Mouse (Mus musculus): ENCODE data around the gene D8Ertd738e.

D8Ertd738e gene

DNA sequence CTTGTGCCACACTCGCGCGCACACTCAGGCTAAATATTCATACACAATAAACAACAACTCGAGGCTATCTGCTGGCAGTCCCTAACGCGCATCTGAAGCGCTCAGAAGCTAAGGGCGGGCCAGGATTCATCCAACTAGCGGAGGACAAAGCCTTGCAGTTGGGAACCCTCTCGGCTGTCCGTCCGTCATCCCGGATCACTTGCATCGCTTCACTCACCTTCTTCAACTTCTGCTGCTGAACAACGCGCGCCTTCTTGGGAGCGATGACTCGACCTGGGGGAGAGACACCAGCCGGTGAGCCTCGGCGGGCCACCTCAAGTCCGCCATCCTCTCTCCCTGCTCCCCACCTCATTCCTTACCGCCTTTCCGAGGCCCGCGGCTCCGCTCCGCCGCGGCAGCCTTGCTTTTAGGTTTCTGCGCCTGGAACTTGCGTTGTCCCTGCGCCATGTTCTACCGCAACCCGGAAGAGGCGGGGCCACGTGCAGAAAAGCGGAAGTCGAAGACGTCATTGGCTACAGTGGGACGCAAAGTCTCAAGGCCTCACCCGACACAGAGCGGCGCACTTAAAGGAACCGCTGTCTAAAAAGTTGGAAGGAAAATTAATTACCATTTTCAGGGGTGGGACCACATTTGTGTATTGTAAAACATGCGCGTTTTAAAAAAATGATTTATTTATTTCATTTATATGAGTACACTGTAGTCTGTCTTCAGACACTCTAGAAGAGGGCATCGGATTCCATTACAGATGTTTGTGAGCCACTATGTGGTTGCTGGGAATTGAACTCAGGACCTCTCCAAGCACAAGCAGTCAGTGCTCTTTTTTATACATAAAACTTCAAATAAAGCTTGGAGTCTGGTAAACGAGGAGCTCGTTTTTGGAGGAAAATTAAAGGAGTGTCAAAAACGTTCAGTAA lies at the start of gene D8Ertd738e:
Gene D8Ertd738e, minus strand, starts transcription at position 463 of the 914 bp plus-strand sequence.
- peak; percentile 95 for DNase-seq (ENCODE audit: low read depth, low spot score)

DNA sequence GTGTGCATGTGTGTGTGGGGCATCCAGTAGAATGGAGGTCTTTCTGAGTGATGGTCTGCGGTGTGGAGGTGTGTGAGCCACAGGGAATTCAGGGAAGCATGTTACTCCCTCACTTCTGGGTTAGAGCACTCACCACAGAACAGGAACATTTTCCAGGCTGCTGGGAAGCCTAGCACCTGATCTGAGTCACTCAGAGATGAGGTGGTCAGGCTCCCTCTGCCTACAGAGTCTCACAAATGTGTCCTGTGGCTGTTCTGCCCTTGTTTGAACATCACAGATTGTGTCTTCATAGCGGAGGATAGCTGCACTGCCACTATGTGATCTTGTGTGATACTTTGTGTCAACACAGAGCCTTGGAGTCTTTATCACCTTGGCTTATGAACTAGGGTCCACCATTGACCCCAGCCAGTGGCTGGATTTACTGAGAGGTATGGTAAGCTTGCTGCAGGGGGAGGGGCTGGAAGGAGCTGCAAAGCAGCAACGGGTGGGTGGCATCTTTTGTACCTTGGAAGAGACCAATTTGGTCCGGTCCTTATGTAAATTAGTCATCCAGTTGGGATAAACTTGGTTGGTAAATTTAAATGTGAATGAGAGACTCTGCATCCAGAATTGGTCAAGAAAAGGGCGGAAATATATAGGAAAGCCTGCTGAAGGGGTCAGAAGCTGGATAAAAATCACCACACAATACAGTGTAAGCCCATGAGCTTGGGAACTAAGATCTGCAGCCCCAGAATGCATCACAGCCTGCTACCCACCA lies 47.7 kb upstream of the D8Ertd738e start:
- DNase-seq (ENCODE audit: low read depth, low spot score): peak; percentile 56

DNA sequence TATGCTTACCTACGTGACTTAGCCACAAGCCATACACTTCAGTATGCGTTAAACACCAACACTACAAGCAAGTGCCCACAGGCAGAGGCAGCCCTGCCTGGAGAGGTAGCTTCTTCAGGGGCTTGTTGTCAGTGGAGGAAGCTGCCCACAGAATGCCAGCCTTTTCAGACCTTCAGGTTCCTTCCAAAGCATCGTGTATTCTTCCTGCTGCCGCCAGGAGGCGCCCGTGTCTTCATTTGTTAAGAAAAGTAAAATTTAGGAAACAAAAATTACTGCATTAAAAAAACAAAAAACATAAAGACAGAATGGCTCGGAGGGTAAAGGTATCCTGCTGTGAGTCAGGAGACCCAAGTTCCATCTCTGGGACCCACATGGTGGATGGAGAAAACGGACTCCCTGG lies 42.2 kb upstream of the D8Ertd738e start:
- DNase-seq (ENCODE audit: low read depth, low spot score): peak; percentile 77

DNA sequence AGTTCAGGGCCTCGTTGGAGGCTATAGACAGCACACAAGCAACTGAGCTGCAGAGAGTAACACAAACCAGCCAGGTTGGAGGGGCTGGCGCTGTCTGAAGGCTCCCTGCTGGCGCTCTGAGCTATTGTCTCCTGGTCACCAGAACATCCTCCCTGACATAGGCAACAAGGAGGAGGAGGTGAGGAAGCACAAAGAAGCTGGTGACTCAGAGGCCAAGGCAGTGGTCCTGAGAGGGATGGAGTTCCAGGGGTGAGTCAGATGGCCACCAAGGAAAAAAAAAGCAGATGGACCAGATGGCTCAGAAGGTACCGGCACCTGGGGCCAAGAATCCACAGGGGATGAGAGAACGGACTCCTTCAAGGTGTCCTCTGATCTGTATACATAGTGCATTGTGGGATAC lies 41.6 kb upstream of the D8Ertd738e start:
- DNase-seq (ENCODE audit: low read depth, low spot score): no peak

DNA sequence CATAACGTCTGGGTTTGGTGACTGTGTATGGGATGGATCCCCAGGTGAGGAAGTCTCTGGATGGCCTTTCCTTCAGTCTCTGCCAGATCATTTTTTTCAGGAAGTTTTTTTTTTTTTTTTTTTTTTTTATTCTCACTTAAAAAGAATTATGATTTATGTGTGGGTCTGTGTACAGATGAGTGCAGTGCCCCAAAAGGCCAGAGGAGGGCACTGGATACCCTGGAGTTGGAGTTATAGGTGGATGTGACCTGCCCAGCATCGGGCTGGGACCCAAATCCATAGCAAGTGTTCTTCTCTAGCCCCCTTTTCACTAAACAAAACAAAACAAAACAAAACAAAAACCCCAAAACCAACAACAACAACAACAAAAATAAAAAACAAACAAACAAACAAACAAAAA lies 39.4 kb upstream of the D8Ertd738e start:
- peak; percentile 46 for DNase-seq (ENCODE audit: low read depth, low spot score)

DNA sequence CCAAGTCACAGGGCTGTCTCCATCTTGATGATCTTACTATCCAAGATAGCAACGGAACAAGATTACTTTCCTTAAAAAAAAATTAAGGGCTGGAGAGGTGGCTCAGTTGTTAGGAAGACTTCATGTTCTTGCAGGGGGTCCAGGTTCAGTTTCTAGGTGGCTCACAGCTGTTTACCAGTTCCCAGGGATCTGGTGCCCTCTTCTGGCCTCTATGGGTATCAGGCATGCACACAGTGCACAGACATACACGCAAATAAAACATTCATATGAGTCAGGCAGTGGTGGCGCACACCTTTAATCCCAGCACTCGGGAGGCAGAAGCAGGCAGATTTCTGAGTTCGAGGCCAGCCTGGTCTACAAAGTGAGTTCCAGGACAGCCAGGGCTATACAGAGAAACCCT lies 36.1 kb upstream of the D8Ertd738e start:
- DNase-seq (ENCODE audit: low read depth, low spot score): peak; percentile 89

DNA sequence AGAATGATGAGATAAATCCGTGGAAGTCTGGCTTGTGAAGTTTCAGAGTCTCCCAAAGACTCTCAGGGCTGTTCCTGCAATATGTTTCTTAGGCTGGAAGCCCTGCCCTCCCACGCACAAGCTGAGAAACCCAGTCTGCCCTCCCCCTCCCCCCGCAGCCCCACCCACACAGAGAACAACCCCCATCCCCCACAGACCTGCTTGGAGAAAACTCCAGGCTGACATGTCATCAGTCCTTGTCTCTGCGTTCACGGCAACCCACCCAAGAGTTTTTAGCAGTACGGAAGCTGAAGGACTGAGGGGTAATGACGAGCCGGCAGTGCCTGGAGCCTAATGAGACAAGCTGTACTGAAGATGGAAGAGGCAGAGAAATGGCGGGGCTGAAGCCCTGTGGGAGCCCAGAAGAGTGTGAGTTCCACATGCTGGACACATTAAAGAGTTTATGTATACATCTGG lies 35.1 kb upstream of the D8Ertd738e start:
- peak; percentile 73 for DNase-seq (ENCODE audit: low read depth, low spot score)

DNA sequence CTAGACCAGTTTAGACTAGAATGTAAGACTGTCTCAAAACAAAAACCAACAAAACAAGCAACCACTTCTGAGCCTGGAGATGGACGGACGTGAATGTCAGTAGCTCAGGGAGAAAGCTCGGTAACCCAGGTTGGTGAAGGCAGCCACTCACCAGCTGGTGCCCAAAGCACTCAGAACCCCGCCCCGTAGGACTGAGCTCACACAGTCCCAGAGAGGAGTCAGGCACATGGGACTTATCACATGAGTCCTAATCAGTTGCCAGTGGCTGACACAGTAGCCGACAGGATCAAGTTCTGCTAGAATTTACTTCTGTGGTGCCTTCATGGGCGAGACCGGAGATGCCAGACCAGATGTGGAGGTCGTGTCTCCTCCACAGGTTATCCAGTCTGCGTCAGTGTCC lies 31.3 kb upstream of the D8Ertd738e start:
- DNase-seq (ENCODE audit: low read depth, low spot score): no peak

DNA sequence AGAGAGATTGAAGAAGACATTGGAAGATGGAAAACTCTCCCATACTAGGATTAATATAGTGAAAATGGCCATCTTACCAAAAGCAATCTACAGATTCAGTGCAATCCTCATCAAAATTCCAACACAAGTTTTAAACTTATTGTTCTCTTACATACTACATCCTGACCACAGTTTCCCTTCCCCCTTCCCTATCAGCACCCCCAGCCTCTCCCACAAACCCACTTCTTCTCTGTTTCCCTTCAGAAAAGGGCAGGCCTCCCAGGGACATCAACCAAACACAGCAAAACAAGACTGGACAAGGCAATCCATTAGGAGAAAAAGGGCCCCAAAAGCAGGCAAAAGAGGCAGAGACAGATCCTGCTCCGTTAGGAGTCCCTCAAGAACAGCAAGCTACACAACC lies 26.9 kb upstream of the D8Ertd738e start:
- DNase-seq (ENCODE audit: low read depth, low spot score): no peak

DNA sequence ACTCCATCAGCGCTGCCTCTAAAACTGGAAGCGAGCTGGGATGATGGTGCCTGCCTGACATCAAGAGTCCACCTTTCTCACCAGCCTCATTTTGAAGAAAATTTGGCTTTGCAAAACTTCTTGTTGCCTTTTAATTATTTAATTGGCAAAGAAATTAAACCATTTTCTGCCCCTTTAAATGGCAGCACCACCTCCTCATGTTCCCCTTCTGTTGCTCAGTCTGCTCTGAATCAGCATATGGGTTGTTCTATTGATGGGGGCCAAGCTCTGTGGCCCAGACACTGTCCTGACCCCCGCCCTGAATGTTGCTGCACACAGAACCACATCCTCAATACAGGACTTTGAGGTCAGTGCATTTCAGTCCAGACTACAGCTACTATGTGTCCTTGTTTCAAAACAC lies 24.4 kb upstream of the D8Ertd738e start:
- no peak for DNase-seq (ENCODE audit: low read depth, low spot score)

DNA sequence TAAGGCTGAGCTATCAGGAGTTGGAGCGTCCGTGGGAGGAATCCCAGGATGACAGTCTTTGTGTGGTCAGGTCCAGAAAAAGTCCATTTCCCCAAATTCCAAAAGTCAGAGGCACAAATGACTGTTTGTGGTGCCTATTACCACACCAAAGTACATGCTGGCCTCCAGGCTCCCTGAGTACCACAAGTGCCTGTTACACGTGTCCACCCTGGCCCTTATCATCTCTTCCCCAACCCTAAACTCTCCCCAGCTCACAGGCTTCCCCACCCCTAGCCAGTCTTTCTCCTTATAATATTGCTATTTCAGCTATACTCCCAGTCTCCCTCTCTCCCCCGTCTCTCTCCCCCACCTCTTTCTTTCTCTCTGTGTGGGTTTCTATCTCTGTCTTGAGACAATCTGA lies 22.8 kb upstream of the D8Ertd738e start:
- DNase-seq (ENCODE audit: low read depth, low spot score): no peak

DNA sequence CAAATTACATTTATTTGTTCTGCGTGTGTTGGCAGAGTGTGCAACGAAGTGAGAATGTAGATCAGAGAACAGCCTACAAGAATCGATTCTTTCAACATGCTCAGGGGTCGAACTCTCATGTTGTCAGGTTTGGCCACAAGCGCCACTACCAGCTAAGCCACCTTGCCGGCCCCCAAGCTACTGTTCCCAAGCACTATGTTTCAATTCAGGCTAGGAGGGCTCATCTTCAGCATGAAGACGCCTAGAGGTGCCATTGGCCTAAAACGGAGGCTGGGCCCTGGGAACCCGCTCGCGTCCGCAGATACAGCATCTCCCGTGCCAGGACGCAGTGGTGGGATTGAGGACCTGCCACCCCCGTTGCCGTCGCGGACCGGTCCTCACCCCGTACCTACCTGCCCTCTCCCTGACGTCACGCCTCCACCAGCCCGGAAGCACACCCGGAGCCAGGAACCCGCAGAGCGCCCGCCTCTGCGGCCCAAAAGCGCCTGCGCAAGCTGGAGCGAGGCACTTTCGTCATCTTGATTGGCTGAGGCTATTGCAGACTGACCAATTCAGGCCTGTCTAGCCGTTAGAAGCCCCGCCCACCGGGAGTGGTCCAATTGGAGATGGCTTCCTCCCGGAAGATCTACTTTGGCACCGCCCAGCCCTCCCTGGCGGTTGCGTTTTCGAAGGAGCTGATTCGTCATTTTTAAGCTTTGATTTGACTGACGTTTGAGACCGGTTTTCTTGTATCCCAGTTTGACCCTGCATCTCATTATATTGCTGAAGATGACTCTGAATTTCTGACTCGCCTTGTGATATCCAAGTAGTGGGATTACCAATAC lies 20.6 kb upstream of the D8Ertd738e start, which contains the start of gene Ccdc130:
Gene Ccdc130, minus strand, starts transcription at position 431 of the 824 bp plus-strand sequence.
- peak; percentile 100 for DNase-seq (ENCODE audit: low read depth, low spot score)

DNA sequence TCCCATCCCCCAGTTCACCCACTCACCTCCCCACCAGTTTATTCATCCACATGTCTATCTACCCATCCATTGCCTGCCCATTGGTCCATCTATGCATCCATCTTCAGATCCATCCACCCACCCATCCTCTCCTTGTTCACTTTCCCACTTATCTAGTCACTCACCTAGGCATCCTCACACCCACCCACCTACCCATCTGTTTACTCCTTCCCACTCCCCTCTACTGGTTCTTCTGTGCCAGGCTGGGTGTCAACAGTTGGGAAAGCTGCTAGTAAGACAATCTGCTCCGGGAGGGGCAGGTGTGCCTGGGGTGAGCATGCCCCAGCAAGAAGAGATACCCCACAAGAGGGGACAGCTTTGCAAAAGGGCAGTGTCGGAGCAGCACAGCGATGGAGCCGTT lies 11.6 kb upstream of the D8Ertd738e start:
- DNase-seq (ENCODE audit: low read depth, low spot score): no peak

DNA sequence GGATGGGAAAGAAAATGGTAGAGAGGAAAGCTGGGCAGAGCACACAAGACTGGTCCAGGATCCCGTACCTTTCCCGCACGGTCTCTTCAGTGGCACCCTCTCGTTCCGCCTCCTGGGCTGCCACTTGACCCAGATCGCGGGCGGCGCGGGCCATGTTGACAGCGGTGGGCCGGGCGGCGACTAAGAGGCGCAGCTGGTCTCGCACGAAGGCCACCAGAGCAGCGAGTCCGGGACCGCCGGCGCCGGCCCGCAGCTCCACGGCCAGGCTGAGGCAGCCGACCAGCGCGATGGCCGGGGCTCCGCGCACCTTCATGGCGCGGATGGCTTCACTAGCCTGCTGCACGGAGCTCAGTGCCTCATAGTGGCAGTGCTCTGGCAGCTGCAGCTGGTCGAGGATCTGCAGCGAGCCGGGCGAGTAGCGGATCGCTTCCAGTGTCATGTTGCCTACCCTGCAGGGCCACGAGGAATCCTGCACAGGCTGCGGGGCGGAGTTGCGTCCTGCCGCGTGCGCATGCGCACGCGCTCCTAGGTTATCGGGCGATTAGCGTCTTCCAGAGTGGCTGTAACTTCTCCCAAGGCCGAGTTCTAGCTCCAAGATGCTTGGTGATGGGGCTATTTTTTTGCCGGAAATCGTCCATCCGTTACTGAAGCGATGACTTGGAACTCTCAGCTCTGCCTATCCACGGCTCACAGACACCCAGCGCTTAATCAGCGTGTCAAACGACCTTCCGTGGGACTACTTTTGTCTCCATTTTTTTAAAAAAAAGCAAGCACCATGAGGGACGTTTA lies 7.5 kb upstream of the D8Ertd738e start, which contains the start of gene Mri1:
Gene Mri1, minus strand, starts transcription at position 505 of the 789 bp plus-strand sequence.
- DNase-seq (ENCODE audit: low read depth, low spot score): peak; percentile 97

DNA sequence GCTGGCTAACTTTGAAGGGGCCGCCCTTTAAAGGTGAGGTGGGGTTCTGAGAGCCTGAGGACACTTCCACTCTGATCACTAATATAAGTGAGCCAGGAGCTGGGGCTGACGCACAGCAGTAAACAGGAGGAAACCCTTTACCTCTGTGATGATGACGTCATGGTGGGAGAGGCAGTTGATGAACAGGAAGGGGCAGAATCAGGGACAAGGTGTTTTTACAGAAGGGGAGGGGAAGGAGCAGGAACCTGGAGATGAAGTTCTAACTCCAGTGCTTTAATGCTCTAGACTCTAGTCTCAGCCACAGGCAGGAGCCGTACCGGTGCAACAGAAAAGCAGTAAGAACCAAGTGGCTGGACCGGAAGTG lies 6.9 kb upstream of the D8Ertd738e start:
- peak; percentile 74 for DNase-seq (ENCODE audit: low read depth, low spot score)

DNA sequence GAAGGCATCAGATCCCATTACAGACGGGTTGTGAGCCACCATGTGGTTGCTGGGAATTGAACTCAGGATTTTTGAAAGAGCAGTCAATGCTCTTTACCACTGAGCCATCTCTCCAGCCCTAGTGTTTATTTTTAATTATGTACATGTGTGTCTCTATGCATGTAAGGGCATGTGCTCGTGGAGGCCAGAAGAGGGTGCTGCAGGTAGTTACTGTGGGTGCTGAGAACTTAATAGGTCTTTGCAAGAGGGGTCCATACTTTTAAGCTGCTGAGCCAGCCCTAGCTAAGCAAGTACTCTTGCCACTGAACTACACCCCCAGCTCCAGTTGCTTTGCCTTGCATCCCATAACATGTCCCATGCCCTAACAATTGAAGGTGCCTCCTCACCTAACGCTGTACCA lies 6.3 kb upstream of the D8Ertd738e start:
- DNase-seq (ENCODE audit: low read depth, low spot score): no peak

DNA sequence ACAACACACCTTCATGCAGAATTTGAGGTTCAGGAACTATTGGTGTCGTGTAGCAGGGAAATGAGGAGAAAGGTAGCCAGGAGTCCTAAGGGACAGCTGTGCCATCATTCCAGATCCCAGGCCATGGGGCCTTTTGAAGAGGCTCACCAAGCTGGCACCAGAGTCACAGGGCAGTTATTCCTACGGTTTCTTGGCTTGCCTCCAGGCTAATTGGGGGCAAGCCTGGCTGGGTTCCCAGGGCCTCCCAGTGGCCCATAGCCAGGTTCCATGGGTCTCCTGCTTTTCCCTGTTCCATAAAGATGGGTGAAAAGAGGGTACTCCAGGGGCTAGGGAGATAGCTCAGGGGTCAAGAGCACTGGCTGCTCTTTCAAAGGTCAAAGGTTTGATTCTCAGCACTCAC lies 7.7 kb downstream of the D8Ertd738e start:
- DNase-seq (ENCODE audit: low read depth, low spot score): no peak

DNA sequence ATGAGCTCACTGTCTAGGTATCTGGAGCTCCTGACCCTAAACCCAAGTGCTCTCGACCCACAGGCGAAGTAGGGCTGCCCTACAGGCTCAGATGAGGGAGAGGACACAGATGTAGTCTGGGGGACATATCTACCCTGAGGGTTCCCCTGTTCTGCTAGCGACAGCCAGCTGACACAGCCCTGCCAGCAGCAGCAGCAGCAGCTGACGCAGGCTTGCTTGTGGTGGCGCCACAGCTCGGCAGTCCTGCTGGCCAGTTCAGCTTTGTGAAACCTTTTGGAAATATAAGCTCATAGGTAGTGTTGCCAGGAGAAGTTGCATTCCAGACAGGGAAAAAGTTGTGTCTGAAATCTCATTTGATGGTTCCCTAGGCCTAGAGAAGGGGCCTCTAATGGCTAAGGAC lies 8.4 kb downstream of the D8Ertd738e start:
- DNase-seq (ENCODE audit: low read depth, low spot score): no peak

DNA sequence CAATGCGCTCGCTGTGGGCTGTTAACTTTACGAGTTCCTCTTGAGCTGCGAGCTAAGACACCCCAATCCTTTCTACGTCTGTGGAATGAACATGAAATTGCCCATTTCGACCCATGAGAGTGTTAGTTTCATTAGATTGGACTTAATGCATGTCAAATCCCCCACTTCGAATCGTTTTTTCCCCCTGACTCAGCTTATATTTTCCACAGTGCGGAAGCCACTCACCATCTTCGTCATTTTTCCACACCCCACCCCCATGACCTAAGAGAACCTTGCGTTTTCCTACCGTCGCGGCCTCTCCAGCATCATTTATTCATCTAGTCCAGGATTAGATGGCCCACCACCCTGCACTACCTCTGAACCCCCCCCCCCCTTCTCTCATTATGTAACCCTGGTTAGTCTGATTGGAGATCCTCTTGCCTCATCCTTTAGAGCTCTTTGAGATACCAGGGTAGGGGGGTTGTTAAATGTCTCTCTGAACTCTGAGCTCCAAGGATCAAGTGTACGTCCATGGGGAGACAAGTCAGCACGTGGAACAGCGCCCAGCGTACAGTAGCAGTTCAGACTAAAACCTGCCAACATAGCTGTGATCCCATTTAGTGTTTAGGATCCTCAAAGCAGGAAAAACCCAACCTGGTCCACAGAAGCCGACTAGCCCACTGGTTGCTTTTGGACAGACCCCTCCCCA lies 11.8 kb downstream of the D8Ertd738e start:
- peak; percentile 61 for DNase-seq (ENCODE audit: low read depth, low spot score)

DNA sequence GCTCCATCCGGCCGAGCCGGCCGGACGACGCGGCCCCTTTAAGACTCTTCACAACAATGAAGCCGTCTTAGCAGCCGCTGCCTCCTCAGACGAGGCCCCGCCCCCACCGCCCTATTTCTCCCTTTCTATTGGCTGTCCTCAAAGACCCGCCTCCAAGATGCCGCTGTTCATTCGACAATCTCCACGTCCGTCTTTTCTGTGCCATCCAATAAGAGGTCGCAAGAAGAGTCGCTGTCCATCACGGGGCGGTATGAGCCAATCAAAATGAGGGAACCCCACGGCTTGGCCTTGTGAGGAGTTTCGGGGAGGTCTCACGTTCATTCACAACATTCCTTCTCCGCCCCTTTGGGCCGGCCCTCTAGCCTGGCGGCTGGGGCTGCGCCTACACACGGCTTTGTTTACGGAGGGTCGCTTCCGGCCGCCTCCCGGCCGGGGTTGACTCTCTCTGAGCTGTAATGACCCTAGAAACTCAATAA lies 12.5 kb downstream of the D8Ertd738e start, which contains the start of gene Zswim4:
Gene Zswim4, minus strand, starts transcription at position 58 of the 476 bp plus-strand sequence.
- peak; percentile 100 for DNase-seq (ENCODE audit: low read depth, low spot score)

All from ZHBTc4 (cell line).